Mouse (Mus musculus) neural tube, embryonic 13.5 days (tissue): Measurements from ENCODE around the gene Stxbp3. TPM values are rescaled to one million over a fixed set of nuclear protein-coding genes. Genes with fewer than 3 reads are reported as not detected.
"Not testable (repeated sequence)": the region's sequence is repeated elsewhere in the genome, so short reads cannot be mapped to it uniquely, and the experiment has no call there.

Experiments used
- ATAC-seq: fragments of 200-750 bp; cut with Nextera tagmentation; 2 replicates; pipeline ENCODE4 v1.8.0; 2017; ENCODE audit warnings: low read depth, mild to moderate bottlenecking, moderate TSS enrichment, moderate library complexity
- H3K27ac ChIP-seq: fragments of 300-500 bp; sonication (generic); replicated peaks from 2 replicates; pipeline ENCODE4 v1.5.1; 2015; ENCODE audit warnings: moderate library complexity, mild to moderate bottlenecking, inconsistent platforms
- H3K27me3 ChIP-seq: fragments of 300-500 bp; sonication (generic); 2 replicates; pipeline ENCODE4 v1.6.1; 2015; ENCODE audit warnings: mild to moderate bottlenecking, inconsistent platforms
- H3K36me3 ChIP-seq: fragments of 300-500 bp; sonication (generic); 2 replicates; pipeline ENCODE4 v1.6.1; 2015; ENCODE audit warnings: mild to moderate bottlenecking, inconsistent platforms
- H3K4me1 ChIP-seq: fragments of 300-500 bp; sonication (generic); replicated peaks from 2 replicates; pipeline ENCODE4 v1.6.1; 2015; ENCODE audit warnings: inconsistent platforms
- H3K4me2 ChIP-seq: fragments of 300-500 bp; sonication (generic); 2 replicates; pipeline ENCODE4 v1.6.1; 2015; ENCODE audit warnings: inconsistent platforms, mild to moderate bottlenecking, moderate library complexity
- H3K4me3 ChIP-seq: fragments of 300-500 bp; sonication (generic); 2 replicates; pipeline ENCODE4 v1.5.1; 2015; ENCODE audit warnings: mild to moderate bottlenecking, inconsistent platforms
- H3K9ac ChIP-seq: fragments of 300-500 bp; sonication (generic); 2 replicates; pipeline ENCODE4 v1.6.1; 2015; ENCODE audit warnings: moderate library complexity, mild to moderate bottlenecking, inconsistent platforms
- H3K9me3 ChIP-seq: fragments of 300-500 bp; sonication (generic); 2 replicates; pipeline ENCODE4 v1.6.1; 2016; ENCODE audit warnings: inconsistent platforms
- whole genome bisulfite sequencing: fragments of 180-500 bp; shearing (Covaris S2); methylation state at CpG from one replicate; pipeline ENCODE4 v1.1.7; 2015; 5-methylcytosine and 5-hydroxymethylcytosine counted together
- polyA plus RNA-seq: library from polyadenylated mRNA; unstranded; fragments of >200 nt; fragmentation: Nextera tagmentation; extraction: Ambion mirVana; gene quantifications from 2 replicates; pipeline ENCODE4 v1.2.1, GENCODE M21; 2015

The Stxbp3 gene
- polyA plus RNA-seq, 1 experiment from 2014 or later, result 15.9 TPM

GRCm38 (mm10) chr3:108833717-108834116 lies 6.6 kb downstream of the Stxbp3 start:
- H3K4me1 ChIP-seq, result peaks cover 10% of the 10 kb centered on the region
- not testable (repeated sequence) for H3K4me3 ChIP-seq, ATAC-seq, H3K36me3 ChIP-seq, H3K9me3 ChIP-seq, H3K27ac ChIP-seq, H3K4me2 ChIP-seq, H3K9ac ChIP-seq, H3K27me3 ChIP-seq
- WGBS, result 100% methylated on average over 1 of the region's 1 CpGs

GRCm38 (mm10) chr3:108831750-108832149 lies 8.6 kb downstream of the Stxbp3 start:
- Histone ChIP-seq H3K4me1 (no peaks in the 10 kb centered on the region), H3K4me2 (no peak overlapping the region), H3K36me3 (peaks cover 3% of the 10 kb centered on the region; the same call in 1 of the 2 replicates), H3K4me3 (no peak overlapping the region), H3K27ac (no peak overlapping the region), H3K27me3 (no peaks in the 10 kb centered on the region), H3K9me3 (no peaks in the 10 kb centered on the region), H3K9ac (no peak overlapping the region)
- WGBS, result 92% methylated on average over 6 of the region's 6 CpGs
- no peak for ATAC-seq

- Histone ChIP-seq H3K27me3 (no peaks in the 10 kb centered on the region), H3K27ac (no peak overlapping the region), H3K4me1 (no peaks in the 10 kb centered on the region), H3K4me2 (no peak overlapping the region), H3K36me3 (peaks cover 6% of the 10 kb centered on the region; the same call in 1 of the 2 replicates), H3K9ac (no peak overlapping the region), H3K9me3 (no peaks in the 10 kb centered on the region), H3K4me3 (no peak overlapping the region)
- ATAC-seq, result no peak
- WGBS, result 90% methylated on average over 11 of the region's 11 CpGs
Observed at GRCm38 (mm10) chr3:108830493-108830892, 9.8 kb downstream of the Stxbp3 start.

GRCm38 (mm10) chr3:108815631-108816030 lies 24.7 kb downstream of the Stxbp3 start:
- Histone ChIP-seq H3K9me3 (no peaks in the 10 kb centered on the region), H3K27me3 (no peaks in the 10 kb centered on the region), H3K27ac (no peak overlapping the region), H3K36me3 (peaks cover 22% of the 10 kb centered on the region; the same call in 1 of the 2 replicates), H3K9ac (no peak overlapping the region), H3K4me2 (no peak overlapping the region), H3K4me1 (no peaks in the 10 kb centered on the region), H3K4me3 (no peak overlapping the region)
- no peak for ATAC-seq
- WGBS, result 76% methylated on average over 3 of the region's 4 CpGs

- no peaks in the 10 kb centered on the region for H3K9me3 ChIP-seq
- no peak for ATAC-seq
- no peaks in the 10 kb centered on the region for H3K27me3 ChIP-seq
- H3K4me2 ChIP-seq, result no peak overlapping the region
- no peaks in the 10 kb centered on the region for H3K4me1 ChIP-seq
- 82% methylated on average over 4 of the region's 4 CpGs for WGBS
- H3K4me3 ChIP-seq, result no peak overlapping the region
- peaks cover 18% of the 10 kb centered on the region; the same call in 1 of the 2 replicates for H3K36me3 ChIP-seq
- no peak overlapping the region for H3K9ac ChIP-seq
- no peak overlapping the region for H3K27ac ChIP-seq
Observed at GRCm38 (mm10) chr3:108810747-108811263, 29.5 kb downstream of the Stxbp3 start.

GRCm38 (mm10) chr3:108805622-108806021 lies 34.7 kb downstream of the Stxbp3 start:
- Histone ChIP-seq H3K9ac (no peak overlapping the region), H3K4me2 (no peak overlapping the region), H3K27me3 (no peaks in the 10 kb centered on the region), H3K4me3 (no peak overlapping the region), H3K27ac (no peak overlapping the region), H3K9me3 (no peaks in the 10 kb centered on the region), H3K4me1 (no peaks in the 10 kb centered on the region), H3K36me3 (peaks cover 42% of the 10 kb centered on the region)
- no peak for ATAC-seq
- WGBS, result 85% methylated on average over 5 of the region's 5 CpGs

- Histone ChIP-seq H3K27me3 (no peaks in the 10 kb centered on the region), H3K4me1 (no peaks in the 10 kb centered on the region), H3K27ac (no peak overlapping the region), H3K9ac (no peak overlapping the region), H3K9me3 (no peaks in the 10 kb centered on the region), H3K4me2 (no peak overlapping the region), H3K36me3 (peaks cover 54% of the 10 kb centered on the region), H3K4me3 (no peak overlapping the region)
- 89% methylated on average over 2 of the region's 2 CpGs for WGBS
- no peak for ATAC-seq
Observed at GRCm38 (mm10) chr3:108798375-108798774, 42.0 kb downstream of the Stxbp3 start.

- H3K4me2 ChIP-seq, result no peak overlapping the region
- H3K9ac ChIP-seq, result no peak overlapping the region
- peaks cover 48% of the 10 kb centered on the region for H3K36me3 ChIP-seq
- no peaks in the 10 kb centered on the region for H3K4me1 ChIP-seq
- no peak overlapping the region for H3K27ac ChIP-seq
- ATAC-seq, result no peak
- H3K4me3 ChIP-seq, result no peak overlapping the region
- H3K27me3 ChIP-seq, result no peaks in the 10 kb centered on the region
- WGBS, result 93% methylated on average over 6 of the region's 6 CpGs
- no peaks in the 10 kb centered on the region for H3K9me3 ChIP-seq
Observed at GRCm38 (mm10) chr3:108797723-108798122, 42.6 kb downstream of the Stxbp3 start.

- H3K27me3 ChIP-seq, result no peaks in the 10 kb centered on the region
- no peak overlapping the region for H3K9ac ChIP-seq
- no peaks in the 10 kb centered on the region for H3K9me3 ChIP-seq
- 95% methylated on average over 4 of the region's 4 CpGs for WGBS
- no peak overlapping the region for H3K4me3 ChIP-seq
- no peak for ATAC-seq
- H3K4me2 ChIP-seq, result no peak overlapping the region
- H3K27ac ChIP-seq, result no peak overlapping the region
- H3K36me3 ChIP-seq, result peaks cover 40% of the 10 kb centered on the region
- no peaks in the 10 kb centered on the region for H3K4me1 ChIP-seq
Observed at GRCm38 (mm10) chr3:108796386-108796785, 43.9 kb downstream of the Stxbp3 start.

GRCm38 (mm10) chr3:108795554-108796299 lies 44.6 kb downstream of the Stxbp3 start:
- Histone ChIP-seq H3K4me2 (no peak overlapping the region), H3K4me3 (no peak overlapping the region)
- 96% methylated on average over 7 of the region's 7 CpGs for WGBS

GRCm38 (mm10) chr3:108794780-108795179 lies 45.5 kb downstream of the Stxbp3 start:
- Histone ChIP-seq H3K9ac (no peak overlapping the region), H3K4me2 (no peak overlapping the region), H3K27me3 (no peaks in the 10 kb centered on the region), H3K36me3 (peaks cover 24% of the 10 kb centered on the region), H3K27ac (no peak overlapping the region), H3K4me1 (no peaks in the 10 kb centered on the region), H3K4me3 (no peak overlapping the region), H3K9me3 (no peaks in the 10 kb centered on the region)
- 91% methylated on average over 9 of the region's 9 CpGs for WGBS
- ATAC-seq, result no peak

More at GRCm38 (mm10) chr3:108795554-108796299, 44.6 kb downstream of the Stxbp3 start:
- H3K9ac ChIP-seq, result no peak overlapping the region
- H3K36me3 ChIP-seq, result peaks cover 33% of the 10 kb centered on the region
- no peak for ATAC-seq
- no peaks in the 10 kb centered on the region for H3K4me1 ChIP-seq
- no peaks in the 10 kb centered on the region for H3K9me3 ChIP-seq
- H3K27ac ChIP-seq, result no peak overlapping the region
- H3K27me3 ChIP-seq, result no peaks in the 10 kb centered on the region

- H3K36me3 ChIP-seq, result peaks cover 15% of the 10 kb centered on the region
- no peak for ATAC-seq
- no peaks in the 10 kb centered on the region for H3K9me3 ChIP-seq
- no peak overlapping the region for H3K4me3 ChIP-seq
- H3K27ac ChIP-seq, result no peak overlapping the region
- H3K9ac ChIP-seq, result no peak overlapping the region
- no peaks in the 10 kb centered on the region for H3K27me3 ChIP-seq
- 0 out of 2 replicates have a peak, but pooled peaks cover 4% of the 10 kb centered on the region for H3K4me1 ChIP-seq
- no peak overlapping the region for H3K4me2 ChIP-seq
Observed at GRCm38 (mm10) chr3:108792420-108792819, 47.9 kb downstream of the Stxbp3 start.
